Mouse (Mus musculus) myocyte (in vitro differentiated cells): ENCODE results near the gene Cdv3. TPM values are rescaled to one million over a fixed set of nuclear protein-coding genes. Genes with fewer than 3 reads are reported as not detected.

ENCODE experiments used
- H3K27me3 ChIP-seq: one replicate; pipeline ENCODE4 v1.6.1; 2011; ENCODE audit not compliant: control insufficient read depth, insufficient read depth, insufficient read length
- H3K36me3 ChIP-seq: one replicate; pipeline ENCODE4 v1.6.1; 2011; ENCODE audit not compliant: control insufficient read depth, insufficient read depth
- H3K4me2 ChIP-seq: one replicate; pipeline ENCODE4 v1.6.1; 2011; ENCODE audit warnings: low read depth, control low read depth
- H3K4me3 ChIP-seq: one replicate; pipeline ENCODE4 v1.5.1; 2011; ENCODE audit warnings: mild to moderate bottlenecking, control low read depth, moderate library complexity
- H3K79me2 ChIP-seq: one replicate; pipeline ENCODE4 v1.6.1; 2011; ENCODE audit not compliant: control insufficient read depth, insufficient read depth
- H3ac ChIP-seq: one replicate; pipeline ENCODE4 v1.6.1; 2011; ENCODE audit not compliant: control insufficient read depth, insufficient read length
- CEBPB ChIP-seq: IDR thresholded peaks from 2 replicates; pipeline ENCODE4 v1.6.1; 2011; ENCODE audit warnings: mild to moderate bottlenecking, moderate library complexity; ENCODE audit not compliant: poor library complexity, insufficient read depth, severe bottlenecking
- E2F4 ChIP-seq: IDR thresholded peaks from one replicate; pipeline ENCODE4 v1.6.1; 2011; ENCODE audit warnings: mild to moderate bottlenecking, control low read depth, moderate library complexity; ENCODE audit not compliant: insufficient read depth
- MAX ChIP-seq: IDR thresholded peaks from one replicate; pipeline ENCODE4 v1.6.1; 2011; ENCODE audit warnings: low read depth, mild to moderate bottlenecking, control low read depth
- MYOD1 ChIP-seq, 3 experiments: IDR thresholded peaks; one replicate each; pipeline ENCODE4 v1.6.1; 2011; ENCODE audit warnings: control low read depth in 2 of 3, low read depth in 2 of 3, mild to moderate bottlenecking in 2 of 3, moderate library complexity in 1 of 3; ENCODE audit not compliant: insufficient read length in 2 of 3, control insufficient read depth in 1 of 3
- MYOG ChIP-seq, 3 experiments: IDR thresholded peaks; one replicate each; pipeline ENCODE4 v1.6.1; 2011; ENCODE audit warnings: control low read depth in 2 of 3, low read depth in 2 of 3, mild to moderate bottlenecking in 2 of 3; ENCODE audit not compliant: insufficient read length in 2 of 3, control insufficient read depth in 1 of 3, insufficient read depth in 1 of 3
- POLR2A ChIP-seq: IDR thresholded peaks from one replicate; pipeline ENCODE4 v1.6.1; 2011; ENCODE audit warnings: low read depth, mild to moderate bottlenecking, control low read depth, moderate library complexity; ENCODE audit not compliant: insufficient read length
- POLR2AphosphoS2 ChIP-seq: IDR thresholded peaks from one replicate; pipeline ENCODE4 v1.6.1; 2011; ENCODE audit warnings: low read depth, control low read depth; ENCODE audit not compliant: insufficient read length
- REST ChIP-seq: IDR thresholded peaks from one replicate; pipeline ENCODE4 v1.6.1; 2011; ENCODE audit warnings: mild to moderate bottlenecking, control low read depth, moderate library complexity; ENCODE audit not compliant: insufficient read depth, insufficient read length
- SRF ChIP-seq: IDR thresholded peaks from one replicate; pipeline ENCODE4 v1.6.1; 2011; ENCODE audit warnings: low read depth; ENCODE audit not compliant: control insufficient read depth, insufficient read length
- TCF12 ChIP-seq: IDR thresholded peaks from one replicate; pipeline ENCODE4 v1.6.1; 2011; ENCODE audit warnings: mild to moderate bottlenecking, control low read depth; ENCODE audit not compliant: poor library complexity, insufficient read depth, severe bottlenecking
- TCF3 ChIP-seq: IDR thresholded peaks from one replicate; pipeline ENCODE4 v1.6.1; 2011; ENCODE audit warnings: low read depth, control low read depth; ENCODE audit not compliant: insufficient read length
- USF1 ChIP-seq: IDR thresholded peaks from one replicate; pipeline ENCODE4 v1.6.1; 2011; ENCODE audit warnings: low read depth, mild to moderate bottlenecking, control low read depth, moderate library complexity
- polyA plus RNA-seq: library from polyadenylated mRNA; unstranded; fragments of >200 nt; fragmentation: generic; extraction: Trizol; gene quantifications from one replicate; pipeline ENCODE4 v1.2.1, GENCODE M21; 2012; ENCODE audit warnings: missing spikeins

The Cdv3 gene
- polyA plus RNA-seq, 1 experiment, result 92.9 TPM

DNA sequence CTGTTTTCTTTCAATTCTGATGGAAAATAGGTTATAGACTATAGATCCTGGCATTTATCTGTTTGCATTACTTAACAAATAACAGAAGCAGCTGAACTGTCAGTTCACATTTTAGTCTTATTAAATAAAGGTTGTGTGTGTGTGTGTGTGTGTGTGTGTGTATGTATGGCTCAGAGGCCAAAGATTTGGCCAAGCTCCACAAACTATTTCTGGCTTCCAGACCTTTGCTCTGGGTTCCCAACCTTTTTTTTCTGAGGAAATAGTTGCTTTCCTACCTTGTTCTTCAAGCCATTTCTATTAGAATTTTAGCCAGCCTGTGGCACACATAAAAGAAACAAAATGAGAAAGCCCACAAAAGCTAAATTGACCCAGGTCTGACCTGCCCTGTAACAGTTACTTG, 16.8 kb downstream of the Cdv3 start:
- no peak for TF ChIP-seq E2F4
- no peak for TF ChIP-seq MYOG (IDR thresholded peaks at IDR 0.05; ENCODE audit: control insufficient read depth in 1 of 3, insufficient read depth in 1 of 3, insufficient read length in 2 of 3, low read depth in 2 of 3)
- no peak for TF ChIP-seq USF1
- TF ChIP-seq TCF3, result no peak
- no peak for TF ChIP-seq MYOD1 (IDR thresholded peaks at IDR 0.05; ENCODE audit: control insufficient read depth in 1 of 3, insufficient read length in 2 of 3, low read depth in 2 of 3)
- no peak for TF ChIP-seq TCF12
- no peak for TF ChIP-seq POLR2AphosphoS2
- TF ChIP-seq POLR2A, result no peak
- TF ChIP-seq CEBPB, result no peak
- TF ChIP-seq SRF, result no peak
- TF ChIP-seq MAX, result no peak
- TF ChIP-seq REST, result no peak
- Histone ChIP-seq H3K4me2 (no peak overlapping the region), H3K4me3 (no peak overlapping the region), H3ac (no peak overlapping the region), H3K27me3 (no peaks in the 10 kb centered on the region), H3K36me3 (peaks cover 33% of the 10 kb centered on the region), H3K79me2 (no peaks in the 10 kb centered on the region)

DNA sequence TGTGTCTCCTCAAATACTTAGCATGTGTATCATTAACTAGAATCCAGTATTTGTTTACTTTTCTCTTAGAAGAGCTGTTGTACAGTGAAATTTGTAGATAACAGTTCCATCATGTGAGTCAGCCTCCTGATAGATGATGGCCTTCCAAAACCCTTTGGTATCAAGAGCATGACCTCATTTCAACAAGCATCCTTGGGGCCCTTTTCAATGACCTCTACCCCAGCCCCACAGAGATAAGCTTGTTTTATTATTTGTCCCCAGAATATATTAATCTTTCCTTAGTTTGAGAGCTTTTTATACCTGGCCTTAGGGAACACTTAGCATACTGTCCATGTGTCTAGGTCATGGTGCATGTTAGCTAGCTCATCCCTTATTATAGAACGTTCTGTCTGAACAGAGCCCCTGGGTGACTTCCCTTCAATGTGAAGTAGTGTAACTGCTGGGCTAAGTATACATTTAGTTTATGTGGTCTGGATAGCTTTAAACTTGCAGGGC, 17.6 kb downstream of the Cdv3 start:
- Histone ChIP-seq H3ac (no peak overlapping the region), H3K27me3 (no peaks in the 10 kb centered on the region), H3K79me2 (no peaks in the 10 kb centered on the region), H3K4me3 (no peak overlapping the region), H3K36me3 (peaks cover 33% of the 10 kb centered on the region), H3K4me2 (no peak overlapping the region)
- TF ChIP-seq POLR2AphosphoS2, result no peak
- TF ChIP-seq E2F4, result no peak
- TF ChIP-seq CEBPB, result no peak
- no peak for TF ChIP-seq REST
- no peak for TF ChIP-seq MYOG (IDR thresholded peaks at IDR 0.05; ENCODE audit: control insufficient read depth in 1 of 3, insufficient read depth in 1 of 3, insufficient read length in 2 of 3, low read depth in 2 of 3)
- no peak for TF ChIP-seq SRF
- no peak for TF ChIP-seq POLR2A
- TF ChIP-seq TCF12, result no peak
- no peak for TF ChIP-seq MAX
- TF ChIP-seq USF1, result no peak
- TF ChIP-seq TCF3, result no peak
- no peak for TF ChIP-seq MYOD1 (IDR thresholded peaks at IDR 0.05; ENCODE audit: control insufficient read depth in 1 of 3, insufficient read length in 2 of 3, low read depth in 2 of 3)

DNA sequence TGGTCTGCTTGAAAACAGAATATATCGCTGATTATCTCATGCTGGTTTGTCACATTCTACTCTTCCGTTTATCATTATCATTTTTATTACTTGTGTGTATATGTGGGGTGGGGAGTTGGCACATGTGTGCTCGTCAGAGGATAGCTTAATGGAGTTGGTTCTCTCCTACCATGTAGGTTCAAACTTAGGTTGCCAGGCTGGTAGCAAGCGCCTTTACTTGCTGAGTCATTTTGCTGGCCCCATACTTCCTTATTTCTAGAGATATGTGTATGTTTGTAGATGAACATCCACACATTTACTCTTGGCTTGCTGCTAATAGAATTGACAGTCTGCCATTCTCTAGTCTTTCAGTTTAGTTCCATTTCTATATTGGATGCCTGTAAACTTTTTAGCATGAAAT, 18.6 kb downstream of the Cdv3 start:
- no peak overlapping the region for H3K4me2 ChIP-seq
- no peak overlapping the region for H3K4me3 ChIP-seq
- H3K36me3 ChIP-seq, result peaks cover 39% of the 10 kb centered on the region
- H3ac ChIP-seq, result no peak overlapping the region
- H3K27me3 ChIP-seq, result no peaks in the 10 kb centered on the region
- no peaks in the 10 kb centered on the region for H3K79me2 ChIP-seq
- TF ChIP-seq POLR2A, result no peak
- TF ChIP-seq USF1, result no peak

DNA sequence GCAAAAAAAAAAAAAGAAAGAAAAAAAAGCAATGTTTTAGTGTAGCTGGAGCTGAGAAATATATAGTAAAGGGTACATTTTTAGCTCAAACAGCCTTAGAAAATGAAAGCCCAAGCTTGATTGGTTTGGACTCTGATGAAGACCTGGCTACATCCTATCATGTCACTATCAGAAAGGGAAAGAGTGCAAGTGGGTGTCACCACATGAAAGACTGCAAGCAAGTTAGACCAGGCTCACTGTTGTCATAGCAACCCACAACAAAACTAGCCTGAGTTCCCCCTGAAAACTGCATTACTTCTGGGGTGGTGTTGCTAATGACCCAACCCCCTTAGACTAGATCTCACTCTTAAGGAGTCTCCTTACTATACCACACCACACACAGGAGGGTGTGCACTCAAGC, 28.7 kb downstream of the Cdv3 start:
- Histone ChIP-seq H3K79me2 (no peaks in the 10 kb centered on the region), H3K36me3 (peaks cover 29% of the 10 kb centered on the region), H3K4me3 (no peak overlapping the region), H3ac (no peak overlapping the region), H3K27me3 (no peaks in the 10 kb centered on the region), H3K4me2 (no peak overlapping the region)
- TF ChIP-seq MYOD1 (IDR thresholded peaks at IDR 0.05; ENCODE audit: control insufficient read depth in 1 of 3, insufficient read length in 2 of 3, low read depth in 2 of 3) (no peak), MAX (no peak), REST (no peak), E2F4 (no peak), MYOG (IDR thresholded peaks at IDR 0.05; ENCODE audit: control insufficient read depth in 1 of 3, insufficient read depth in 1 of 3, insufficient read length in 2 of 3, low read depth in 2 of 3) (no peak), SRF (no peak), TCF12 (no peak), CEBPB (no peak), POLR2AphosphoS2 (no peak)

DNA sequence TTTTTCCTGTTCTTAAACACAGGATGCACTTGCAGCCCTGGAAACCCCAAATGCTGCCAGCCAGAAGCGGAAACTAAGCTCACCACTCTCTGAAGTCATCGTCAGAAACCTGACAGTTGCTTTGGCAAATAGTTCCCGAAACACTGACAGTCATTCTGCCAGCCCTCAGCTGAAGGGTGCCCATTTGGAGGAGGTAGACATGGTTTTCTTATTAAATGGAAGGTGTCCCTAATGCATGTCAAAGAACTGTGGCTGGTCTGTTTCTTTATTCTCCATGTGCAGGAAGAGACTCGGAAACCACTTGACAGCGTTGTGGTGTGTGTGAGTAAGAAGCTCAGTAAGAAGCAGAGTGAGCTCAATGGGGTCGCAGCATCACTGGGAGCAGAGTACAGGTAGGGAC, 33.0 kb downstream of the Cdv3 start:
- H3K4me2 ChIP-seq, result no peak overlapping the region
- no peaks in the 10 kb centered on the region for H3K27me3 ChIP-seq
- H3K36me3 ChIP-seq, result peaks cover 33% of the 10 kb centered on the region
- no peak overlapping the region for H3K4me3 ChIP-seq
- TF ChIP-seq MYOD1 (IDR thresholded peaks at IDR 0.05; ENCODE audit: control insufficient read depth in 1 of 3, insufficient read length in 2 of 3, low read depth in 2 of 3) (no peak), SRF (no peak), TCF12 (no peak), POLR2AphosphoS2 (no peak), TCF3 (no peak), E2F4 (no peak), POLR2A (no peak), REST (no peak), MYOG (IDR thresholded peaks at IDR 0.05; ENCODE audit: control insufficient read depth in 1 of 3, insufficient read depth in 1 of 3, insufficient read length in 2 of 3, low read depth in 2 of 3) (no peak), CEBPB (no peak), USF1 (no peak)
- H3K79me2 ChIP-seq, result no peaks in the 10 kb centered on the region
- H3ac ChIP-seq, result no peak overlapping the region
